Mouse (Mus musculus): ENCODE data around the gene Ephb2.

Gene Ephb2

DNA sequence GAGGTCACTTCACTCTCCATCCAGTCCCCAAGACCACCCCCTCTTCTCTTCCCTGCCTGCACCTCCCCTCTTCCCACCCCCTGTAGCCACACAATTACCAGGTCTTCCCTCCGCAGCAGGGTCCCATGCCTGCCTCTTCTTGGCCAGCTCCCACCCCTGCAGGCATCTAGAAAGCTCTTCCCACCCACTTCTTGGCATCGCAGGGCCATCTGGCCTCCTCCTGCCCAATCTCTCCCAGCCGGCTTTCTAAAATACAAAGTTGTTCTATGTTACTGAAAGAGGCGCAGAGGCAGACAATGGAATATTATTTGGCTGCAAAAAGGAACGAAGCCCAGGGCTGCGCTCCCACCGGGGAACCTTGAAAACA lies 136.7 kb downstream of the Ephb2 start:
- DNase-seq (ENCODE audit: low spot score): no peak

DNA sequence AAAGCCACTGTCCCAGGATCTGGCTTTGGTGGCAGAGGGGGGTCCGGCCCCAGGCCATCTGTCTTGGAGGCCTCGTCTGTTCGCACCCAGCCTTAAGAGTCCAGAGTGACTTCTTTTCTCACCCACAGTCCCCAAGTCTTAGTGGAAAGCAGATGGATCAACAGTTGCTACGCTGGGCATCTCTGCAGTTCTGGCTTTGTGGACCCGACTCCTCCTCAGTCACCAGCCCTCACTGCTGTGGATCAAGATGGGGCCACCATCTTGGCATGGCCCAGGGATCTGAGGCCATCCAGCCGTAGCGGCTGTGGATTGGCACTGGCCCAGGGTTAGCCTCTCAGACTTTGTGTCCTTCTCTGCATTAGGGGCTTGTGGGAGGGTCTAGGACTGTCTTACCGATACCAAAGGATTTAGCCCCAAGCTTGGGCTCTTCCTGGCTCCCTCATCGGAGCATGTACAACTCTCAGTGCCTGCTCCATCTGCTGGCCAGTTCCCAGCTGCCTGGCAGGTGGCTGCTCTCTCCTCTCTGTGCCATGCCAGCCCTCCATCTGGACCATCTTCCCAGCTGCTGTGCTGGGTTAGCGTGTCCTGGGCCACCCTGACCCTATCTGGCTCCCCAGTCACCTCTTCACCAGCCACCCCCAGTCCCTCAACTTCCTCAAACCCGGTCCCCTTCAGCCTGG lies 137.2 kb downstream of the Ephb2 start:
- no peak for DNase-seq (ENCODE audit: low spot score)

DNA sequence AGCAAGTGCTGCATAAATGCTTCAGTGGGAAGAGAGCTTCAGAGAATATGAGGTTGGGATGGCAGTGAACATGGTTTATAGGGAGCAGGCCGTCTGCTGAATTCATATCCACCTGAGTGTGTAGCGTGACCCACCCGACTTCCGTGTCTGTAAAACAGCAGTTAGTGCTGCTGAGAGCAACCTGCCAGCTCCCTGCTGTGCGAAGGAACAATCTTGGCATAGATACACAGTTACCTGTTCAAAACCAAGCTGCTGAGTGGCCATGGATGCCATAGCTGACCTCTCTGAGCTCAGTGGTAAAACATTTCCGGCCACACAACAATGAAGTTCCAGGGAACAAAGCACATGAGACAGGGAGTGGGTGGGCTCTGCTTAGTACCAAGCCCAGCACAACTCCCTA lies 138.5 kb downstream of the Ephb2 start:
- DNase-seq (ENCODE audit: low spot score): no peak

DNA sequence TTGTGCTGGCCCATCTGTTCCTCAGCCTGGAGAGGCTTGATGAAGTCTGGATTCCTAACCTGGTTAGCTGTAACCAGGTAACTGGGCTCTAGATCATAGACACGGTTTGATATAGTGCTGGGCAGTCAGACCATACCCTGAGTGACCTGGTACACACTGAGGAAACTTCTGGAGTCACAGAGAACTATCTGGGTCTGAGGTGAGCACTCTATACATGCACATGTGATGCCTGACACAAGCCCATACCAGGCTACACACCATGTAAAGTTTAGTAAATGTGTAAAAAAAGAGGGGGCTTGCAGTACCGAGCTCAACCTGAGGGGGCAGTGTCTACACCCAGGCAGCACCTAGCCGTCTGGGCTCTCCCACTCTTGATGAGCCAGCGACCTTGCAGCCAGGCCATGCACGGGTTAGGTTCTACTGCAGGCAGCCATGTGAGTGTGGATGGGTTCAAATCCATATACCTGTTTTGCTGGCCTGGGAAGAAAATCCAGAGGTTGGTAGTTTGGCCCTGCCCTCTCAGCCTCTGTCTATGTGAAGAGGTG lies 139.3 kb downstream of the Ephb2 start:
- DNase-seq (ENCODE audit: low spot score): peak; percentile 19

DNA sequence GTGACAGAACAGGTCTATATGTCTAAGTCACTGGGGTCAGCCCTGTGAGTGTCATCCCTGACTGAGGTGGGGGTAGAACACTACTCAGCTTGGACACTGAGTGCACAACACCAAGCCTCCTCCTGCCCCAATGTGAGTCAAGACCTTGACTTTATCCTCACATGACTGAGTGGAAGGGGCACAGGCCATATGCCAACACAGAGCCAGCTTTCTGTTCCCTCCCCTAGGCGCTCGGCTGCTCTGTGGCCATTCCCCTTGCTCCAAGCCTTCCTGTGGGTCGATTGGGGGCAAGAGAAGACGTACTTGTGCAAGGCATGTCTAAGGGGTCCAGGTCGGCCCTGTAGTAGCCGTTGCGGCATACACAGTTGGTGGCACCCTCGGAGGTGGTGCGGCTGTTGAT lies 140.1 kb downstream of the Ephb2 start:
- DNase-seq (ENCODE audit: low spot score): no peak

DNA sequence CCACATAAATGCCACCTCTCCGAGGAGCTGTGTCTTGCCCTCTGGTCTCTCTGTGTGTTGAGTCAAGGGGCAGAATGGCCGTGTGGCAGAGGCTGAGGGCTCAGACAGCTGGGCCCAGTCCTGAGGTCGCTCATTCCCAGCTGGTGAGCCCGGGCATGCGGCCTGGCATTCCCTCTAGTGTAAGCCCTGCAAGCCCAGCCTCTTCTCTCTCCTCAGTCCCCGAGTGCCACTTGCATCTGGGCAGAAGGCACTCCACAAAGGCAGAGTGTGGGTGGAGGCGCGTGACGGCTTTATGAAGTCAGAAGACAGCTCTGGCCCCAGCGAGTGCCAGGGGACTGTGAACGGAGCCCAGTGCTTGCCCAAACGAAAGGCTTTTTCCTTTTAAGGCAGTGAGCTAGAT lies 145.8 kb downstream of the Ephb2 start:
- no peak for DNase-seq (ENCODE audit: low spot score)

DNA sequence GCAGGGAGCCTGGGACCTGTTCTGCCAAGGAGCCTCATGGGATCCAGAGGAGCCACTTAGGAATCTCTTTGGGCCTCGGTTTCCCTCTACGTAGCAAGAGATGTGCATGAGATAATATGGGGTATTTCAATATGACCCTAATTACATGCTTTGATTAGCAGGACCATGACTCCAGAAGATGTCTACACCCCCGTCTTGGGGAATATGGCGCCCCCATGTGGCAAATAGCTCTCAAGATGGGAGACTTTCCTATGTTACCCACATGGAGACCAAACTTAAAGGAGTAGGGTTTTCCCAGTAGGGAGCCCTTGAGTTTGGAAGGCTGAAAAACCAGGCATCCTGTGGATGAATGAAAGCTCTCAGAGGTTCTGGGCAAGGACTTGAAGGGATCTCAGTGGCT lies 147.7 kb downstream of the Ephb2 start:
- DNase-seq (ENCODE audit: low spot score): no peak

DNA sequence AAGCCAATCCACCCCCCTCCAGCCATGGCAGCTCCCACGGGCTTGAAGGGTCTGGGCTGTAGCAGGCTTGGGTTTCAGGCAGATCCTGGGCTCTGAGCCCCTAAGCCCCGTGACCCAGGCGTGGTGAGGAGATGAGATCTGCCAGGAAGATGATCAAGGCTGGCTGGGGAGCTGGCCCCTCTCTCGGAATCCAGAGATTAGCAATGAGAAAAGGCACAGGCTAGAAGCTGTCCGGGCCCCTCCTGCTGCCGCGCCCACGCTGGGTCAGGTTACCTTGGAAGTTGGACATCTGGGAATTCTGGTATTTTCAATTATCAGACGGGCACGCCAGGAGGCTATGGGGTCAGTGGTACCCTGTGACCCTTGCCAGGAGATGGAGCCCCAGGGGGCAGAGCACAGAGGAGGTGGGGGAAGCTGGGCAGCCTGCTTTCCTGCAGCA lies 150.3 kb downstream of the Ephb2 start:
- DNase-seq (ENCODE audit: low spot score): no peak

DNA sequence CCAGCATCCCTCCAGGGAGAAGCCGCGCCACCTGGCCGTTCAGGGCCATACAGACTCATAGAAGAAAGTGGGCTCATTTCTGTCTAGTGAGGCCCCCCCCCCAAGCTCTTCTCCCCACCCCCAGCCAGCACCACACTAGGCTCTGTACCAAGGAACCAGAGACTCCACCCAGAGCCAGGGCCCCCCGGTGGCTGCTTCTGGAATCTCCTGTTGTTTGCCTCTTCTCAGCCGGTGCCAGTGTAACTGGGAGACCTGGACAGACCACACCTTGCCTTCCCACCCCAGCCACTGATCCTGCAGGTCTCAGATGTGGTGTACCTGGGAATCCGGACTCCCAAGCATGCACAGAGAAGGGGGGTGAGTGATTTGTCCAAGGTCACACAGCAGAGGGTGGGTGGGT lies 151.3 kb downstream of the Ephb2 start:
- DNase-seq (ENCODE audit: low spot score): no peak

DNA sequence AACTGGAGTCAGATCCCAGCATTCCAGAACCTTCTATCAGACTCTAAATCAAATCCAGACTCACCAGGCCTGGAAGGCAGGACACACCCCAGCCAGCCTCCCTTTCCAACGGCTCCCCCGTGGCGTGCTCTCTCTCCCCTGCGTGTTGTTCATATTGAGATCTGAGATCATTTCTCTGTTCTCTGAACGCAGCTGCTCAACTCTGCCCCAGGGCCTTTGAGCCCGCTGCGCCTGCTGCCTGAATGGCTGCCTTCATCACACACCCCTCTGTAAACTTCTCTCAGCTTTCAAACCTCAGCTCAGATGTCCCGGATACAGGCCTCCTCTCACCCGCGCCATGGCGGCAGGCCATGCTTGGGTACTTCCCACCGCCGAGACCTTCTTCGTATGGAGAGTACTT lies 155.1 kb downstream of the Ephb2 start:
- no peak for DNase-seq (ENCODE audit: low spot score)

DNA sequence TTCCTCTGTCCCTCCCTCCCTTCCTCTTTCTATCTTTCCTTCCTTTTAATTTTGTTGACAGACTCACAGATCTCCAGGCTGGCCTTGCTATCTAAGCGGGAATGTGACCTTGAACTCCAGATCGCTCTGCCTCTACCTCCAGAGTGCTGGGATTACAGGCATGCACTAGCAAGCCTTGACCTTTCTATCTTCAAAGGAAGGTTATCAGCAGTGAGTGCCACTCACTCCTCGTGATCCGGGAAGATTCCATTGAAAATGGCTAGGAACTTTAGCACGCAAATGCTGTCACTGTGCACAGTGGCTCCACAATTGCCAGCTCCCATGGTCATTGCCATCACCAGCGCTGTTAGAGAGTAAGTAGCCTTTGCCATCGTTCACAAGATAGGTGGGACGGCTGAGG lies 156.6 kb downstream of the Ephb2 start:
- DNase-seq (ENCODE audit: low spot score): no peak

DNA sequence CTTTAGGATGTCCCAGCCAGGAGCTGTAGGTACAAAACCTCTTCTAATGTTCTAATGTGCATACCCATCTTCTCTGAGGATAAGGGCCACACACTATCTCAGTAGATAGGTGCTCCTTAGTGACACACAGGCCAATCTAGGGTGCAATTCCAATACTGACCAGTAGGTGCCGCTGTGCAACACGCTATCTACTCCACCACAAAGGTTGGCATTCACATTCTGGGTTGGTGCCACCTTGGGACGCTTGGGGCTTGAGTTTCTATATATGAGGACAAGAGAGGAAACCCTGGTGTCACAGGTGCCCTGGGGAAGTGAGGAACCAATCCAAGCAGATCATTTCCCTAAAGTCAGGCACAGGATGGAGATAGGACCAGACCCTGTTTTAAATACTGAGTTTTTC lies 157.3 kb downstream of the Ephb2 start:
- peak; percentile 84 for DNase-seq (ENCODE audit: low spot score)

DNA sequence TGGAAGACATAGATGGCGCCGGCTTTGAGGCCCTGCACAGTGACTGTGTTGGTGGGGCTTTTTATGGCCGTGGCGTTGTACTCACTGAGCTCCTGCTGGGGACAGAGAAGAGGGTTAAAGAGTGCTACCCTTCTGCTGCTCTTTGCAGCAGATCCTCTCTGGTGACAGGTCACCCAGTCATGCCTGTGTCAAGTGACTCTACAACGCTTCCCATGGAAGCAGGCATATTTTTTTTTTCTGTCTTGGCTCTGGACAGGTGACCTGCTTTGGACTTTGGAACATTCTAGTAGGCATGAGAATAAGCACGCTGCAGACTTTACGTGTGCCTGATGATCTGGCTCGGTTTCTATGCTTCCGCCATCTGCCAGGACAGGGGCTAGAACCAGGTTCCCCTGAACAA lies 160.3 kb downstream of the Ephb2 start:
- no peak for DNase-seq (ENCODE audit: low spot score)

DNA sequence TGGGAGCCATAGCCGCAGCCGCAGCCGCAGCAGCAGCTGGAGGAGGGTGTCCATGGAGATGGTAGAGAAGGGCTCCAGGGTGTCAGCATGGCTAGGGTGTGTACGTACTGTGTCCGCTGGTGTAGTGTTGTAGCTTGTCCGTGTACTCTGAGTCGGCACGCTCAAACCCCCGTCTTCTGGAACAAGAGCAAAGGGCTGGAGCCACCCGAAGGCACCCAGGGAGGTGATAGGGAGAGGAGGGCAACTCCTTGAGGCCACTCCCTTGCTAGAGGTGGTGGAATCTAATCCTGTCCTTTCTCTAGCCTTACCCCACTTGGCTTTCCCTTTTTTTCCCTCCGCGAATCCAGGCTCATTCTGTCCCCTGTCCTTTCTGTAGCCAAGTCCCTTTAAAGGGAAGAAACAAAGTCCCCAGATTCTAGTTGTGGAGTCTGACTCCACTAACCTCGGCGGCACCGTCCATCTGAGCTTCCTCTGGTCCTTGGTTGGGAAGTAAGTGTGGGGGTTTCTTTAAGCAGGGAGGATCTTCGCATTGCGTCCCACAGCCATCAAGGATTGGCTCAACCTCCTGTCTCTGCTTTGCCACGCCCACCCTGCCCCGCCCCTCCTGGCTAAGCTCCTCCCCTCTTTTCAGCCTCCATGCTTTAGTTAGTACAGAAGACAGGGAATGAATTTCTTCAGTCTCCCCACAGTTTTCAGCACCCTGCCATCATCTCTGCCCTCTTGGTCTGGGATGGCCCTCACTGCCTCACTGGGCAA lies 163.3 kb downstream of the Ephb2 start:
- no peak for DNase-seq (ENCODE audit: low spot score)

DNA sequence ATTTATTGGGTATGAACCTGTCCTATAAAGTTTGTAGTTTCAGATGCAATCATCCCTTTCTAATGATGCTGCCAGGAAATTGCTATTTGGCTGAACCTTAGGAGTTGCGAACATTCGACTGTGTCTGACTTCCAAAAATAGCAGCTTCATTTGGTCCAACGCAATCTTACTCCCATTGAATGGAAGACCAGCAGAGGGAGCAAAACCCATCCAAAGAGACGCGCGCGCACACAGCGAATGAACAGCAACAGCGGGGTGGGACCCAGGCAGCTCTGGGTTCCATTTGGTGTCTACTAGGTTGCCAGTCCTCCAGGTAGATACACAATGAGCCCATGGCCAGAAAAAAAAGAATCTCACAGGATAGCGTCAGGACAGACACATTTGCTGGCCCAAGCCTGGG lies 168.0 kb downstream of the Ephb2 start:
- no peak for DNase-seq (ENCODE audit: low spot score)

DNA sequence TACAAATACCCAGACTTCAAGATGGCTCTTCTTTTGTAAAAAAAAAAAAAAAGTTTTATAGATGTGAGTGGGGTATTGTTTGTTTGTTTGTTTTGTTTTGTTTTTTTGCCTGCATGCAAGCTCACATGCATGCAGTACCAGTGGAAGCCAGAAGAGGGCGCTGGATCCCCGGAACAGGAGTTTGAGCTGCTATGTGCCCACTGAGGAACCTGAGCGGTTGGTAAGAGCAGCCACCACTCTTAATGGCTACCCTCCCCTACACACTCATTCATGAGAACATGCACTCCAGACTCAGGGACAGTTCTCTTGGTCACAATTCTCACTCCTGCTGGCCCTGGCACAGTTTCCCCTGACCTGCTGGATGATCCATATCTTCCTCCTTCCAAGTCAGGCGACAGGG lies 169.8 kb downstream of the Ephb2 start:
- DNase-seq (ENCODE audit: low spot score): no peak

DNA sequence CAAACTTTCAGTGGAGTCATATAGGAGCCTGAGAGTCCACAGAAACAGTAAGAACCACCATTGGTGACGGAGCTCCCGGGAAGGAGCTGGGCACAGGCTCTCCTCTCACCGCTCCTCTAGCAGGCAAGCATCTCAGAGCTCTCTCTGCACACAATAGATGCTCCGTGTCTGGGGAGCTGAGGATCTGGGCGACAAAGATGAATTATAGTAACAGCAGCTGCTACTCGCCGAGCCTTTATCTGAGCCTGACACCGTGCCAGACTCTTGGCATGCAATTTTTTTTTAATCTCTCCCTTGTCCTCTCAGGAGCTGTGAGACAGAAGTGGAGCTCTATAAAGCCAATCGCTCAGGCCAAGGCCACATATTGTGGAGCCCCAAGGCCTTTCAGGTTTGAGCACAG lies 170.7 kb downstream of the Ephb2 start:
- no peak for DNase-seq (ENCODE audit: low spot score)

DNA sequence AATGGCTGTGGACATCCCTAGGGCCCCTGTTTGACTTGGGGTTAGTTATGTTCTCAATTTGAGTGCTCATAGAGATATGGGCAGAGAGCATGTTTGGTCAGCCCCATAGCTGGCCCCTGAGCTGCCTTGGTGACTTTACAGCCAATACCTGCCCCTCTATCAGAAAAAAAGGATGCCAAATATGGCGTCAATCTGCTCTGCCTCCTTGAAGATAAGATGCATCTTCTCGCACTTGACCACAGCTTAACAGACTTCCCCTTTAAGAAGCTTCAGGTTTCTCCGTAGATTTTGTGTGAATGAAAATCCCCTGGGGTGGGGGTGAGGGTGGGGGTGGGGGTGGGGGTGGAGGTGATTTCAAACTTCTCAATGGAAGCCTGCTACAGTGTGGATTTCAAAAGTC lies 177.9 kb downstream of the Ephb2 start:
- no peak for DNase-seq (ENCODE audit: low spot score)

DNA sequence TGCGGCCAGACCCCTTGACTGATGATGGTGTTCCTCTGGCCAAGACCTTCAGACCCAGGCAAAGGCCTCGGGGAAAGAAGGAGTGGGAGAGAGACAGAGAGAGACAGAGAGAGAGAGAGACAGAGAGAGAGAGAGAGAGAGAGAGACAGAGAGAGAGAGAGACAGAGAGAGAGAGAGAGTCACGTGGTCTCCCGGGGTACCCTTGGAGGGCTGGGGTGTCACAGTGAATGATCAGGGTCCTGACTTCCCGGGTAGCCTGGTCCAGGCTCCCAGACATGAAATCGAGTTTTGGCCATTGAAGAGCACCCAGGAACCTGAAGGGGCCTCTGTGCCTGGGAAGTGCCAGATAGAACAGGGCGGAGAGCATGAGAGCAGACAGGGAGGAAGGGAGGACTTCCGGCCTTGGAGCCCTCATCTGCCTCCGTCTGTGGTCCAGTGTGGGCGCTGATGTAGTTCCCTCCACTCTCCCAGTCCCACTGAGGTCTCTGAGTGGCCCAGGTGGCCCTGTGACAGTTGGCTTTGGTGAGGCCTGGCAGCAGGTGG lies 182.0 kb downstream of the Ephb2 start:
- DNase-seq (ENCODE audit: low spot score): no peak

DNA sequence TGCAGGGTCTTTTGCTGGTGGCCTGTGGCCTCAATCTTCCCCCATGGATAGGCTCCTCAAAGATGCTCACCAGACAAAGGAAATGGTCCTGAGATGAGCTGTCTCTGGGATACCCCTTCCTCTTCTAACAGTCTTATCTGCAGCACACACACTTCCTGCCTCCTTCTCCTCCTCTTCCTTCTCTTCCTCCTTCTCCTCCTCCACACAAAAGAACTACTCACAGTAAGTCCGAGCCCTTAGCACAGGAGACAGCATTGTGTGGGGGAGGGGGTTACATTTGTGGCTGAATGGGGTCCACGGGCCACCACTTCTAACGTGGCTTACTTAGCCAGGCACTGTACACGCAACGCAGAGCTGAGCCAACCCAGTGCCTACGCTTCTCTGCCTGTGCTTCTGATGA lies 182.8 kb downstream of the Ephb2 start:
- no peak for DNase-seq (ENCODE audit: low spot score)

DNA sequence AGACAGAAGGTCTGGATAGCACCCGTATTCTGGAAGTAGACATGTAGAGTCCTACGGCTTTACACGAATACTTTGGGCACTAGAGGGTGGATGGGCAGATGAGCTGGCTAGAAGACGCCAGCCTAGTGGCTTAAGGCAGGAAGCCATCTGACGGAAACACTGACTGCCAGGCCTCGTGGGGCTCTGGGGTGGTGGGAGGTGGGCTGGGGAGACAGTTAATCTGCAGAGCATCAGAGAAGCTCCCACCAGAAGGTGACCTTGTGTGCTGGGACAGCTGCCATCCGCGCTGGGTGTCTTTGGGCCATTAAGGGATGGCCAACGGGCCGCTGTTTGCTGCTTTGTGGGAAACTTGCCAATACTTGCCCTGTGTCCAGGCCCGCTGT lies 183.3 kb downstream of the Ephb2 start:
- DNase-seq (ENCODE audit: low spot score): peak; percentile 16

DNA sequence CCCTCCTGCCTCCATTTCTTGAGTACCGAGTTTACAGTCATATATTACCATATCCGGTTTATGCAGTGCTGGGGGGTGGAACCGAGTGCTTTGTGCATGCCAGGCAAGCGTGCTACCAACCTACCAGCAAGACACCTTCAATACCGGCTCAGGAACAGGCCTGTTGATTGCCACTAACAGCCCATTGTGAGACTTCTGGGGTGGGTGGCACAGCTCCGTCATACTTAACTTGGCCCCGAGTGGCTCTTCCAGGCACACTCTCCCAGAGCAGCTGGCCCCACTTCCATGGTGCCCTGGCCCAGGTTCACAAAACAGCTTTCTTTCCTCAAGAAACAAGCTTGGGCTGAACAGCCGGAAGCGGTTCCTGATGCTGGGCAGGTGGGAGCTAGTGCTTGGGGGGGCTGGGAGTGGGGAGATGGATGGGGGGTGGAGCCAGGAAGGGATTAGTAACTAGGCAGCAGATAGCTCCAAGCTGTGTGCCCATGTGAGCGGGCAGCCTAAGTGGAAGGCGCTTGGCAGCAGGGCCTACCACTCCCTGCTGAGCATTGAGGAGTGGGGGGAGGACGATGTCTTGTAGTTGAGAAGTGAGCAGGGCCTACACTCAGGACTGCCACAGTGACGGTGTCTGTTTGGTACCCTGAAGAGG lies 183.8 kb downstream of the Ephb2 start:
- DNase-seq (ENCODE audit: low spot score): no peak

DNA sequence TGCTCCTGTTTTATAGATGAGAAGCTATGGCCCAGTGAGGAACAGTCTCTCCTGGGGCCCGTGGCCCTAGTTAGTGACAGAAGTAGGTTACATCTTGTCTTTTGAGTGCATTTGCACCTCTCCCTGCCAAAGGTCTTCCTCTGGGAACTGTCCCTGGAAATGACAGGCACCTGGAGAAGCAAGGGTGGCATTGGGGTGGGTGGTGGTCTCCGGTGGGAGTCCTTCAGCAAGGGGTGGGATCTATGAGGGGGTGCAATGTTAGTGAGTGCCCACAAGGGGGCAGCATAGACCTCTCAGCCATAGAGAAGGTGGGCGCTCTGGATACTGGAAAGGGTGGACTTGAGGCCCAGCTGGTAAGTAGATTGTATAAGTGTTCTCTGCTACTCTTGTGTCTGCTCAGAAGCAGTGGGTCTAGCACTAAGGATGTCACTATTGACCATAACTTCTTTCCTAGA lies 184.4 kb downstream of the Ephb2 start:
- peak; percentile 31 for DNase-seq (ENCODE audit: low spot score)
